Mouse (Mus musculus) limb, embryonic 14.5 days (tissue): Measurements from ENCODE around the gene Dtx2. TPM values are rescaled to one million over a fixed set of nuclear protein-coding genes. Genes with fewer than 3 reads are reported as not detected.

Source experiments
- ATAC-seq: fragments of 200-750 bp; cut with Nextera tagmentation; 2 replicates; pipeline ENCODE4 v1.8.0; 2017; ENCODE audit warnings: low read depth, moderate number of reproducible peaks, moderate TSS enrichment; ENCODE audit not compliant: low FRiP score
- DNase-seq: peaks from one replicate; pipeline ENCODE4 v3.0.0-alpha.2; 2015; ENCODE audit warnings: low spot score
- H3K27ac ChIP-seq: fragments of 300-500 bp; sonication (generic); replicated peaks from 2 replicates; pipeline ENCODE4 v1.5.1; 2014; ENCODE audit warnings: low read depth, mild to moderate bottlenecking, low read length, moderate library complexity, mixed read lengths
- H3K27me3 ChIP-seq: fragments of 300-500 bp; sonication (generic); 2 replicates; pipeline ENCODE4 v1.6.1; 2014; ENCODE audit warnings: low read length, mixed read lengths; ENCODE audit not compliant: control insufficient read depth, insufficient read depth
- H3K36me3 ChIP-seq: fragments of 300-500 bp; sonication (generic); 2 replicates; pipeline ENCODE4 v1.6.1; 2014; ENCODE audit warnings: mild to moderate bottlenecking, low read length, moderate library complexity, mixed read lengths; ENCODE audit not compliant: control insufficient read depth, insufficient read depth
- H3K4me1 ChIP-seq: fragments of 300-500 bp; sonication (generic); 2 replicates; pipeline ENCODE4 v1.6.1; 2014; ENCODE audit warnings: antibody characterized with exemption, low read length, mixed read lengths; ENCODE audit not compliant: control insufficient read depth, insufficient read depth
- H3K4me2 ChIP-seq: fragments of 300-500 bp; sonication (generic); replicated peaks from 2 replicates; pipeline ENCODE4 v1.6.1; 2014; ENCODE audit warnings: low read depth, mild to moderate bottlenecking, low read length, moderate library complexity; ENCODE audit not compliant: severe bottlenecking
- H3K4me3 ChIP-seq: fragments of 300-500 bp; sonication (generic); replicated peaks from 2 replicates; pipeline ENCODE4 v1.5.1; 2014; ENCODE audit warnings: low read length
- H3K9ac ChIP-seq: fragments of 300-500 bp; sonication (generic); 2 replicates; pipeline ENCODE4 v1.6.1; 2014; ENCODE audit warnings: mild to moderate bottlenecking, low read depth, low read length, moderate library complexity; ENCODE audit not compliant: severe bottlenecking
- H3K9me3 ChIP-seq: fragments of 300-500 bp; sonication (generic); 2 replicates; pipeline ENCODE4 v1.6.1; 2016; ENCODE audit warnings: low read length; ENCODE audit not compliant: control insufficient read depth
- POLR2A ChIP-seq: fragments of 200-500 bp; IDR thresholded peaks from 2 replicates; pipeline ENCODE4 v1.8.0; 2012; ENCODE audit warnings: inconsistent platforms, mild to moderate bottlenecking, moderate library complexity, borderline replicate concordance; ENCODE audit not compliant: insufficient read depth, insufficient read length; ENCODE audit errors: extremely low read depth
- WGBS: fragments of 180-500 bp; shearing (Covaris S2); extraction: QIAGEN DNeasy Blood & Tissue Kit; methylation state at CpG from one replicate; pipeline ENCODE4 v1.1.7; 2014; 5-methylcytosine and 5-hydroxymethylcytosine counted together
- polyA plus RNA-seq, 2 experiments: library from polyadenylated mRNA; depleted of rRNA in 1 of 2; stranded (reverse) in 1 of 2; unstranded in 1 of 2; fragments of >200 nt; fragmentation: Nextera tagmentation in 1 of 2; extraction: Ambion mirVana in 1 of 2; gene quantifications; 2 replicates each; pipeline versions ENCODE4 v1.2.1 to v1.2.3; 2012 to 2014

Dtx2 gene
- polyA plus RNA-seq, 2 experiments = 28.5 to 29.5 TPM

DNA sequence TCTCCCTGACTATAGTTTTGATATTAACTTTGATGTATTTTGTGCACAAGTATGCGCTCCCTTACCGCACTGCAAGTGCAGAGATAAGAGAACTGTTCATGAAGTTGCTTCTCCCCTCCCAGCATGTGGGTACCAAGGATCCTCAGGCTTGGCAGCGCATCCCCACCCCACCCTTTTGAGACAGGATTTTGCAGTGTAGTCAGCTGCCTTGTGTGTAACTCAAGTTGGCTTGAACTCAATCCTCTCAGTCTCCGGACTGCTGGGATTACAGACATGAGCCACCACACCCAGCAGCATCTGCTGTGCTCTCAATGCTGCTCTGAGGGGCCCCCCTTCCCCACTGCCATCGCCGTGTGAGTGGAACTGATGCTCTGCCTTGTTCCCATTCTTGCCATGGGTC, 22.7 kb downstream of the Dtx2 start:
- no peak for DNase-seq
- Histone ChIP-seq H3K36me3 (peaks cover 52% of the 10 kb centered on the region), H3K9ac (no peak overlapping the region), H3K27me3 (no peaks in the 10 kb centered on the region), H3K4me1 (peaks cover 8% of the 10 kb centered on the region; the same call in 1 of the 2 replicates), H3K4me2 (no peak overlapping the region), H3K27ac (no peak overlapping the region), H3K9me3 (no peaks in the 10 kb centered on the region), H3K4me3 (no peak overlapping the region)
- no peak for TF ChIP-seq POLR2A
- ATAC-seq = no peak
- WGBS = 89% methylated on average over 6 of the region's 6 CpGs

DNA sequence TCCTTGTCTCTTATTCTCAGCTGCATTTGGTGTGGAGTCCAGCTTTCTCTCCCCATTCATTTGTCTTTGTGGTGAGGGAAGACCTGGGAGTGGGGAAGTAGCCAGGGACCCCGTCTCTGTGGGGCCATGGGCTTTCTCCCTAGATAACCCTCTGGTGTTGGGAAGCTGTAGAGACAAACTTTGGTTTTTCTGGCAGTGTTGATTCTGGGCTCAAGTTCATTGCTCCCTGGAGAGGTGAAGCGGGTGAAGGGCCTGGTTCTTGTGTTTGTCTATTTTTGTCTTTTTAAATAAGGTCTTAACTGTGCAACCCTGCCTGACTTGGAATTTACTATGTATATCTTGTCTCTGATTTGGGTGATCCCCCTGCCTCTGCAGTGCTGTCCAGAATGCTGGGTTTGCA, 24.1 kb downstream of the Dtx2 start:
- H3K9ac ChIP-seq = no peak overlapping the region
- H3K27ac ChIP-seq = no peak overlapping the region
- peaks cover 39% of the 10 kb centered on the region for H3K36me3 ChIP-seq
- H3K27me3 ChIP-seq = no peaks in the 10 kb centered on the region
- TF ChIP-seq POLR2A = no peak
- no peak for DNase-seq
- H3K4me2 ChIP-seq = no peak overlapping the region
- H3K9me3 ChIP-seq = no peaks in the 10 kb centered on the region
- peaks cover 8% of the 10 kb centered on the region; the same call in 1 of the 2 replicates for H3K4me1 ChIP-seq
- 80% methylated on average over 2 of the region's 2 CpGs for WGBS
- no peak overlapping the region for H3K4me3 ChIP-seq
- no peak for ATAC-seq

DNA sequence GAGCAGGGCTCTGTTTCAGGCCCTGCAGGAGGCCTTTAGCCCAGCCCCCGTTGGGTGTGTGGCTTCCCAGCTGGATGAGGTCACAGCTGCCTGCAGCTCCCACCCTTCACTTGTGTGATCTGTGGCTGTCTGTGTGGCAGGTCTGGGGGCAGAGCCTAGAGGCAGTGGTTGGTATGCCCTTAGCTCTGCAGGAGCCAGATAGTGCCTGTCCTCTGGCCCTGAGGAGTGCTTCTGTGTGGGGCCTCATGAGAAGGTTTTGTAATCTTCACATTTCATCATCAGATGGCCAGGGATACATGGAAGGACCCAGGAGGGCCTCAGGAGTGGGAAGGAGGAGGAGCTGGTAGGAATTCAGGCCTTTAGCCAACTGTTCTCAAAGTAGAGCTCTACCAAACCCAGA, 25.3 kb downstream of the Dtx2 start:
- no peak for ATAC-seq
- TF ChIP-seq POLR2A = no peak
- Histone ChIP-seq H3K9me3 (no peaks in the 10 kb centered on the region), H3K9ac (no peak overlapping the region), H3K27ac (no peak overlapping the region), H3K4me3 (no peak overlapping the region), H3K4me1 (peaks cover 8% of the 10 kb centered on the region; the same call in 1 of the 2 replicates), H3K4me2 (no peak overlapping the region), H3K27me3 (no peaks in the 10 kb centered on the region), H3K36me3 (peaks cover 41% of the 10 kb centered on the region)
- DNase-seq = no peak
- WGBS = 45% methylated on average over 1 of the region's 1 CpGs

- no peaks in the 10 kb centered on the region for H3K4me1 ChIP-seq
- H3K4me3 ChIP-seq = no peak overlapping the region
- no peaks in the 10 kb centered on the region for H3K27me3 ChIP-seq
- H3K4me2 ChIP-seq = no peak overlapping the region
- no peaks in the 10 kb centered on the region for H3K9me3 ChIP-seq
- H3K27ac ChIP-seq = no peak overlapping the region
- H3K36me3 ChIP-seq = peaks cover 74% of the 10 kb centered on the region
- WGBS = 81% methylated on average over 3 of the region's 3 CpGs
- DNase-seq = no peak
- ATAC-seq = no peak
- H3K9ac ChIP-seq = no peak overlapping the region
- no peak for TF ChIP-seq POLR2A
Observed at GRCm38 (mm10) chr5:136025712-136026111, 31.1 kb downstream of the Dtx2 start.

GRCm38 (mm10) chr5:136026859-136027258, 32.3 kb downstream of the Dtx2 start:
- Histone ChIP-seq H3K4me2 (no peak overlapping the region), H3K9me3 (no peaks in the 10 kb centered on the region), H3K9ac (no peak overlapping the region), H3K27me3 (no peaks in the 10 kb centered on the region), H3K4me1 (no peaks in the 10 kb centered on the region), H3K27ac (no peak overlapping the region), H3K36me3 (peaks cover 74% of the 10 kb centered on the region), H3K4me3 (no peak overlapping the region)
- WGBS = 91% methylated on average over 9 of the region's 9 CpGs
- TF ChIP-seq POLR2A = no peak
- no peak for ATAC-seq
- DNase-seq = no peak
